Mouse (Mus musculus) hindbrain, embryonic 14.5 days (tissue): ENCODE measurements around the gene Tph1. TPM values are rescaled to one million over a fixed set of nuclear protein-coding genes. Genes with fewer than 3 reads are reported as not detected.

ENCODE experiments used
- ATAC-seq: fragments of 200-750 bp; cut with Nextera tagmentation; 2 replicates; pipeline ENCODE4 v1.8.0; 2017; ENCODE audit warnings: moderate number of reproducible peaks, mild to moderate bottlenecking, moderate TSS enrichment, moderate library complexity; ENCODE audit not compliant: low FRiP score
- DNase-seq: peaks from one replicate; pipeline ENCODE4 v3.0.0-alpha.2; 2015; ENCODE audit warnings: low spot score
- H3K27ac ChIP-seq: fragments of 300-500 bp; sonication (generic); 2 replicates; pipeline ENCODE4 v1.5.1; 2014; ENCODE audit warnings: mild to moderate bottlenecking, moderate library complexity
- H3K27me3 ChIP-seq: fragments of 300-500 bp; sonication (generic); 2 replicates; pipeline ENCODE4 v1.6.1; 2014; ENCODE audit warnings: mild to moderate bottlenecking, low read length, mixed read lengths; ENCODE audit not compliant: control insufficient read depth, insufficient read depth
- H3K36me3 ChIP-seq: fragments of 300-500 bp; sonication (generic); replicated peaks from 2 replicates; pipeline ENCODE4 v1.6.1; 2014; ENCODE audit not compliant: control insufficient read depth, insufficient read depth
- H3K4me1 ChIP-seq: fragments of 300-500 bp; sonication (generic); replicated peaks from 2 replicates; pipeline ENCODE4 v1.6.1; 2014; ENCODE audit warnings: antibody characterized with exemption, low read length, mixed read lengths; ENCODE audit not compliant: control insufficient read depth, insufficient read depth
- H3K4me2 ChIP-seq: fragments of 300-500 bp; sonication (generic); replicated peaks from 2 replicates; pipeline ENCODE4 v1.6.1; 2014; ENCODE audit warnings: mild to moderate bottlenecking, moderate library complexity
- H3K4me3 ChIP-seq: fragments of 300-500 bp; sonication (generic); replicated peaks from 2 replicates; pipeline ENCODE4 v1.5.1; 2014; ENCODE audit warnings: mild to moderate bottlenecking, low read length
- H3K9ac ChIP-seq: fragments of 300-500 bp; sonication (generic); 2 replicates; pipeline ENCODE4 v1.6.1; 2014
- H3K9me3 ChIP-seq: fragments of 300-500 bp; sonication (generic); 2 replicates; pipeline ENCODE4 v1.6.1; 2016; ENCODE audit warnings: low read length; ENCODE audit not compliant: control insufficient read depth
- WGBS: fragments of 180-500 bp; shearing (Covaris S2); extraction: QIAGEN DNeasy Blood & Tissue Kit; methylation state at CpG from one replicate; pipeline ENCODE4 v1.1.7; 2014; 5-methylcytosine and 5-hydroxymethylcytosine counted together
- polyA plus RNA-seq: library from polyadenylated mRNA; unstranded; fragments of >200 nt; fragmentation: Nextera tagmentation; extraction: Ambion mirVana; gene quantifications from 2 replicates; pipeline ENCODE4 v1.2.1, GENCODE M21; 2014

Tph1 gene
- polyA plus RNA-seq, 1 experiment from 2014 or later = 0.19 TPM

- ATAC-seq = no peak
- H3K4me1 ChIP-seq = no peaks in the 10 kb centered on the region
- 44% methylated on average over 8 of the region's 8 CpGs for WGBS
- H3K36me3 ChIP-seq = peaks cover 43% of the 10 kb centered on the region
- H3K27me3 ChIP-seq = no peaks in the 10 kb centered on the region
- DNase-seq = no peak
- no peak overlapping the region for H3K27ac ChIP-seq
- no peaks in the 10 kb centered on the region for H3K9me3 ChIP-seq
- H3K4me3 ChIP-seq = no peak overlapping the region
- no peak overlapping the region for H3K4me2 ChIP-seq
- no peak overlapping the region for H3K9ac ChIP-seq
Measured at GRCm38 (mm10) chr7:46628375-46628975, 43.9 kb downstream of the Tph1 start.

- 50% methylated on average over 2 of the region's 3 CpGs for WGBS
- Histone ChIP-seq H3K36me3 (peaks cover 38% of the 10 kb centered on the region), H3K9ac (no peak overlapping the region), H3K4me3 (no peak overlapping the region), H3K4me2 (no peak overlapping the region), H3K27ac (no peak overlapping the region), H3K9me3 (no peaks in the 10 kb centered on the region), H3K4me1 (no peaks in the 10 kb centered on the region), H3K27me3 (no peaks in the 10 kb centered on the region)
- no peak for DNase-seq
- no peak for ATAC-seq
Measured at GRCm38 (mm10) chr7:46623979-46624378, 48.4 kb downstream of the Tph1 start.

GRCm38 (mm10) chr7:46618416-46619110 is 53.8 kb downstream of the Tph1 start:
- no peak for ATAC-seq
- Histone ChIP-seq H3K9me3 (no peaks in the 10 kb centered on the region), H3K4me1 (no peaks in the 10 kb centered on the region), H3K4me3 (no peak overlapping the region), H3K27ac (no peak overlapping the region), H3K4me2 (no peak overlapping the region), H3K9ac (no peak overlapping the region), H3K27me3 (no peaks in the 10 kb centered on the region), H3K36me3 (peaks cover 47% of the 10 kb centered on the region)
- WGBS = 94% methylated on average over 23 of the region's 23 CpGs
- no peak for DNase-seq

- Histone ChIP-seq H3K4me1 (no peaks in the 10 kb centered on the region), H3K4me3 (no peak overlapping the region), H3K36me3 (peaks cover 58% of the 10 kb centered on the region), H3K9ac (no peak overlapping the region), H3K4me2 (no peak overlapping the region), H3K27me3 (no peaks in the 10 kb centered on the region), H3K27ac (no peak overlapping the region), H3K9me3 (no peaks in the 10 kb centered on the region)
- DNase-seq = no peak
- ATAC-seq = no peak
- WGBS = 94% methylated on average over 7 of the region's 7 CpGs
Measured at GRCm38 (mm10) chr7:46616429-46617005, 55.8 kb downstream of the Tph1 start.

- peaks cover 52% of the 10 kb centered on the region for H3K36me3 ChIP-seq
- no peak overlapping the region for H3K9ac ChIP-seq
- DNase-seq (no peak), ATAC-seq (no peak)
- no peak overlapping the region for H3K4me2 ChIP-seq
- no peaks in the 10 kb centered on the region for H3K27me3 ChIP-seq
- H3K9me3 ChIP-seq = no peaks in the 10 kb centered on the region
- no peaks in the 10 kb centered on the region for H3K4me1 ChIP-seq
- H3K27ac ChIP-seq = no peak overlapping the region
- no peak overlapping the region for H3K4me3 ChIP-seq
- 73% methylated on average over 5 of the region's 5 CpGs for WGBS
Measured at GRCm38 (mm10) chr7:46615256-46615977, 56.9 kb downstream of the Tph1 start.

GRCm38 (mm10) chr7:46614263-46614662 is 58.1 kb downstream of the Tph1 start:
- peaks cover 48% of the 10 kb centered on the region for H3K36me3 ChIP-seq
- no peak for ATAC-seq
- 97% methylated on average over 12 of the region's 12 CpGs for WGBS
- H3K4me1 ChIP-seq = no peaks in the 10 kb centered on the region
- no peaks in the 10 kb centered on the region for H3K9me3 ChIP-seq
- H3K4me3 ChIP-seq = no peak overlapping the region
- no peak overlapping the region for H3K4me2 ChIP-seq
- no peak for DNase-seq
- no peaks in the 10 kb centered on the region for H3K27me3 ChIP-seq
- H3K27ac ChIP-seq = no peak overlapping the region
- H3K9ac ChIP-seq = no peak overlapping the region

GRCm38 (mm10) chr7:46613091-46613490 is 59.2 kb downstream of the Tph1 start:
- no peaks in the 10 kb centered on the region for H3K4me1 ChIP-seq
- H3K9ac ChIP-seq = no peak overlapping the region
- H3K4me2 ChIP-seq = no peak overlapping the region
- peaks cover 48% of the 10 kb centered on the region for H3K36me3 ChIP-seq
- no peak for DNase-seq
- H3K9me3 ChIP-seq = no peaks in the 10 kb centered on the region
- no peak for ATAC-seq
- H3K27ac ChIP-seq = no peak overlapping the region
- no peaks in the 10 kb centered on the region for H3K27me3 ChIP-seq
- H3K4me3 ChIP-seq = no peak overlapping the region
- 74% methylated on average over 10 of the region's 10 CpGs for WGBS

GRCm38 (mm10) chr7:46612421-46612937 is 59.9 kb downstream of the Tph1 start:
- H3K9me3 ChIP-seq = no peaks in the 10 kb centered on the region
- H3K4me3 ChIP-seq = no peak overlapping the region
- no peaks in the 10 kb centered on the region for H3K27me3 ChIP-seq
- ATAC-seq (no peak), DNase-seq (no peak)
- no peaks in the 10 kb centered on the region for H3K4me1 ChIP-seq
- H3K27ac ChIP-seq = no peak overlapping the region
- no peak overlapping the region for H3K9ac ChIP-seq
- no peak overlapping the region for H3K4me2 ChIP-seq
- WGBS = 70% methylated on average over 6 of the region's 6 CpGs
- H3K36me3 ChIP-seq = peaks cover 48% of the 10 kb centered on the region

- WGBS = 82% methylated on average over 9 of the region's 9 CpGs
- Histone ChIP-seq H3K36me3 (peaks cover 45% of the 10 kb centered on the region), H3K4me3 (no peak overlapping the region), H3K9ac (no peak overlapping the region), H3K4me1 (no peaks in the 10 kb centered on the region), H3K9me3 (no peaks in the 10 kb centered on the region), H3K27ac (no peak overlapping the region), H3K27me3 (no peaks in the 10 kb centered on the region), H3K4me2 (no peak overlapping the region)
- no peak for ATAC-seq
- DNase-seq = no peak
Measured at GRCm38 (mm10) chr7:46611970-46612369, 60.4 kb downstream of the Tph1 start.
